Mouse (Mus musculus) heart, postnatal 36 days (tissue): ENCODE results near the gene Ip6k3. TPM values are rescaled to one million over a fixed set of nuclear protein-coding genes. Genes with fewer than 3 reads are reported as not detected.

ENCODE experiments used
- total RNA-seq, 2 experiments: library from RNA; stranded (reverse); gene quantifications; 2 replicates each; pipeline ENCODE4 v1.2.3; 2021

Ip6k3 gene
- total RNA-seq, 2 experiments from 2014 or later, result 4.7 to 7.9 TPM

Other genes starting within 250 kb of the Ip6k3 start
- 10 to 100 TPM; 13.9 to 14.5 TPM for gene Phf1, start 234.7 kb downstream of the Ip6k3 start, total RNA-seq
- 10 to 100 TPM; 86.2 to 90.3 TPM for gene Cuta, start 228.2 kb downstream of the Ip6k3 start, total RNA-seq
- gene Syngap1, start 226.5 kb downstream of the Ip6k3 start, total RNA-seq, result 1 to 10 TPM; 4.1 to 6.4 TPM
- gene Zbtb9, start 194.6 kb downstream of the Ip6k3 start, total RNA-seq, result 1 to 10 TPM; 2.1 to 2.6 TPM
- 10 to 100 TPM; 20.0 to 21.2 TPM for gene Bak1, start 138.8 kb downstream of the Ip6k3 start, total RNA-seq
- gene Itpr3, start 110.5 kb downstream of the Ip6k3 start, total RNA-seq, result 1 to 10 TPM; 5.3 to 6.7 TPM
- 100 to 1,000 TPM; 291 to 337 TPM for gene Uqcc2, start 33.9 kb downstream of the Ip6k3 start, total RNA-seq
- gene Lemd2, start 36.7 kb upstream of the Ip6k3 start, total RNA-seq, result 10 to 100 TPM; 29.0 to 29.1 TPM